Mouse (Mus musculus) layer of hippocampus, postnatal 14 days (tissue): ENCODE results near the gene Samhd1. TPM values are rescaled to one million over a fixed set of nuclear protein-coding genes. Genes with fewer than 3 reads are reported as not detected.
A peak's percentile ranks its signal among the peaks of the same experiment; 100 is the strongest.

Source experiments
- DNase-seq, 2 experiments: peaks; one replicate each; pipeline ENCODE4 v3.0.0; 2021 to 2022; ENCODE audit warnings: low spot score in 2 of 2, mixed read lengths in 1 of 2
- total RNA-seq, 2 experiments: library from RNA; stranded (reverse); gene quantifications; 2 replicates each; pipeline ENCODE4 v1.2.3; 2021

Samhd1 gene
- total RNA-seq, 2 experiments from 2014 or later, result 14.3 to 14.5 TPM

DNA sequence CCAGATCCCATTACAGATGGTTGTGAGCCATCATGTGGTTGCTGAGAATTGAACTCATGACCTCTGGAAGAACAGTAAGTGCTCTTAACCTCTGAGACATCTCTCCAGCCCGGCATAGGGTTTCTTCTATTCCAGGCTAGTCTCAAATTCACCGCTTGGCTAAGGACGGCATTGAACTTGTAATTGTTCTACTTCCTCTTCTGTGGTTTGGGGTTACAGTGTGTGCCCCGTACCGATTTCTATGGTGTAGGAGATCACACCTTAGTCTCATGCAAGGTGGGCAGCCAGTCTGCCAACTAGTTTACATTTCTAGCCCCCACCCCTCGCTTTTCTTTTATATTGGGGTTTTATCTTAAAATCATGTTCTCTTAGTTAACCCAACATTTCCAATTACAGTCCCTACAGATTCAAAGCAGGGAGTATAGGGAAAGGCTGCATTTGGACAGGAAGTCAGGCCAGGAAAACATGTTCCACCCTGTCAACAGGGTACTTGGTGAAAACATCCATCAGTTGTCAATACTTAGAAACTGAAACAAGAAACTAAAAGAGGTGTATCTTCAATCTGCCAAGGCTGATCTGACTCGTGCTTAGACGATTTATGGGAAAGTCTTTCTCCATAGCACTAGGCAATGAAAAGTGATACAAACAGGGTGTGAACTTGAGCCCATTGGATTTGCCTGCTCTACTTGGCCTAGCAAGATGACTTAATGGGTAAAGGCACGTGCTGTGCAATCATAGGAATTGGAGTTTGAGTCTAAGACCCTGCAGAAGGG is 3.1 kb upstream of the Samhd1 start:
- DNase-seq, result no peak

DNA sequence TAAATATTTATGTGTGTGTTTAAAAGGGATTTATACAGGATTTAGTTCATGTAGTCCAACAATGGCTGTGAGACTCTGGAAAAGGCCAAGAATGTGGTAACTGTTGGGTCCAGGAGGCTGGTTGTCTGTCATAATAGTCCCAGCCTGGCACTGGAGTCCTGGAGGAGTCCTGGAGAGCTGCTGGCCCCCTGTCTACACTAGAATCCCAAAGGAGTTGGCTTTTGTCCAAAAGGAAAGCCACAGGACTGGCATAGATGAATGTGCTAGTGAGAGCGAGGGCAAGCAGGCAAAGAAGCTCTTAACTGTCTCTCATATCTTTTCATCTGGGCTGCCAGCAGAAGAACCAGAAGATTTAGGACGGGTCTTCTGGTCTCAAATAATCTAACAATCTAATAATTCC is 1.6 kb upstream of the Samhd1 start:
- DNase-seq, result no peak

DNA sequence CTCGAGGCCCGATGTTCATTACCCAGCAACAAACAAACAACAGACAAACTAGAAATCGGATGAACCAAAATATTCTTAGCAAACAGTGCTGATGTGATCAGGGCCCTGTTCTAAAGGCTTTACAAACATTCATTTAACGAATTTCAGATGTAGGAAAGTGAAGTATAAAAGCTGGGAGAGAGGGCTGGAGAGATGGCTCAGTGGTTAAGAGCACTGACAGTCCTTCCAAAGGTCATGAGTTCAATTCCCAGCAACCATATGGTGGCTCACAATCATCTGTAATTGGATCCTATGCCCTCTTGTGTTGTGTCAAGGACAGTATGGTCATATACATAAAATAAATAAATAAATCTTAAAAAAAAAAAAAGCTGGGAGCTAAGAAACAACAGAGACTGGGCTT is 1.1 kb upstream of the Samhd1 start:
- DNase-seq, result no peak

DNA sequence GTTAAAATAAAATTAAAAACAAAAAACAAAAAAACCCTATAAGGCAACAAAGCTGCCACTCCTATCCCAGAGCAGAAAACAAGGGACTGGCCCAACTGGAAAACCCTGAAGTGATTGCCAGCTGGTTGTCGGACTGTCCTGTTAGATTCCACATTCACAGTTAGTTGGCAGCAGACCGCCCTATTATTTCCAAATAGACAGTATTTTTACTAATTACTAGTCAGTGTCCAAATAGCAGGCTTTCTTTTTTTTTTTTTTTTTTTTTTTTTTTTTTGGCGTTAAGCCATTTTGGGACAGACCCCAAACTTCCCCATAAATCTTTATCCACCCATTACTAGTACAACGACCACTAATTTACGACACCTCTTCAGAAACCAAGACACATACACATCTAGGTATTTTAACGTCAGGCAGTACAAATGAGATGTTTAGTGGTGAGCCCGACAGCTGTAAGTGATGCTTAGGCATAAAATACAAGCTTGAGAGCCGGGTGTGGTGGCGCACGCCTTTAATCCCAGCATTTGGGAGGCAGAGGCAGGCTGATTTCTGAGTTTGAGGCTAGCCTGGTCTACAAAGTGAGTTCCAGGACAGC is 560 bp upstream of the Samhd1 start:
- DNase-seq, result peak in 1 of 2 experiments; percentile 34

DNA sequence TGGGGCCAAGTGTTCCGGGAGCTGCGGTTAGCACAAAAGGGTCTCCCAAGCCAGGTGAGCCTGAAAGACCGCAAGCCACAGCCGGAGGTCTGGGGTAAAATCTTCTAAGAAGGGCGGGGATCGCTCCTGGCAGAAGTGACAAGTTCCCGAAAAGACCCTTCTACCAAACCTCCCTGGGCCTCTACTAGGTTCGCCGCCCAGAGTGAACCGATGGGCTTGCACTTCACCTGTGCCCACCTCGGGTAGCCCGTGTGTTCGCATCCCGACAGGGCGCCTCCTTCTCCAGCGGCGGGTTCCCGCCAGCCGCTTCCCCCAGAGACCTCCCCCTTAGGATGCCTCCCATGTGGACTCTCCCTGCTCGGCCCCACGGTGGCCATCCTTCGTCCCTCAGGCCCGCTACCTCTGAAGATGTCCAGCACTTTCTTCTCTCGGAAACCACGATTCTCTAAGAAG is 560 bp downstream of the Samhd1 start:
- no peak for DNase-seq

DNA sequence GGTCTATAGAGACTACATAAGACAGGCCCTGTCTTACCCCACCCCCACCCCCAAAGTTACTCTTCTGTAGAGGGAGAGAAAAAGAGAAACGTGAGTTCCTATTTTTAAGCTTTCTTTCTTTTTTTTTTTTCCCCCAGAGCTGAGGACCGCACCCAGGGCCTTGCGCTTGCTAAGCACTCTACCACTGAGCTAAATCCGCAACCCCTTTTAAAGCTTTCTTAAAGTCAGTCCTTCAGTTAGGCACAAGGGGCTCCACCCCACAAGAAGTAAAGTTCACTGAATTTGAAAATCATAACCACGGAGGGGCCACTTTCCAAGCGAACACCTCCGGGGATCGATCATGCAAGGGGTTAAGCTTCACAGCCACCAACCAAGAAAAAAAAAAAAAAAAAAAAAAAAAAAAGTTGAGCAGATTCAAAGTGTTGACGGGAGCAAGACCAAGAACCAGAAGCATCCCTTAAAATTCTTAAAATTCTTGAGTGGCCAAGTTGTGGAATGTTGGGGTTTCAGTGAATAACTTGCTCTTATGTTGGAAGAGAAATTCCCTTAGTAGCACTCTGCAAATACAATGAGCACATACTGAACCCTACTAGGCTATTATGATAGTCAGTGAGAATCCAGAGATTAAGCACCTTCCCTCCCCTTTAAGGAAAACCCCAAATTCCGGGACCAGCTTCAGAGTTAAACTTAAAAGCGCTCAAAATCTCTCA is 1.1 kb downstream of the Samhd1 start:
- no peak for DNase-seq

DNA sequence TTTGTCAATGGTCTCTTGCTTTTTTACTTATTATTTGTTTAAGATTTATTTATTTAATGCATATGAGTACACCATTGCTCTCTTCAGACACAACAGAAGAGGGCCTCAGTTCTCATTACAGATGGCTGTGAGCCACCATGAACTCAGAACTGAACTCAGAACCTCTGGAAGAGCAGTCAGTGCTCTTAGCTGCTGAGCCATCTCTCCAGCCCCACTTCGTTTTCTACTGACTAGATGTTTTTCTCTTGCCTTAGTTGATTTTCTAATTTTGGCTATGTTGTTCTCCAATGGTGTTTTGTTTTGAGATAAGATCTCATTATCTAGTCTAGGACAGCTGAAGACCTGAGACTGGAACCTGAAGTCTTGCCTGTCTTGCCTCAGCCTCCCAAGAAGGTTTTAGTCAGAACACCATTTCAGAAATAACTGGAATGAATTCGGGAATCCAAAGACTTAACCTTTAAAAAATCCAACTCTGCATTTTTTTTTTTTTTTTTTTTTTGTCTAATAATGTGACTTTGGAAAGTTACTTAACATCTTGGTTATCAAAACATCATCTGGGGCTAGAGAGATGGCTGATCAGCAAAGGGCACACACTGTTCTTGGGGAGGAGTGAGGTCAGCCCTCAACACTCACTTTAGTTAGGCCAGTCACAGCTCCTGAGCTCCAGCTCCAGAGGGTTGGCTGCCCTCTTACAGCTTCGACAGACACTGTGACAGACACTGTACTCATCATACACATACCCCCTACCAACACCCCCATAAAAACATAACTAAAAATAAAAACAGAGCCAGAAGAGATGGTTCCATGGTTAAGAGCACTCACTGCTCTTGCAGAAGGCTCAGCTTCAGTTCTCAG is 2.2 kb downstream of the Samhd1 start:
- DNase-seq, result no peak

DNA sequence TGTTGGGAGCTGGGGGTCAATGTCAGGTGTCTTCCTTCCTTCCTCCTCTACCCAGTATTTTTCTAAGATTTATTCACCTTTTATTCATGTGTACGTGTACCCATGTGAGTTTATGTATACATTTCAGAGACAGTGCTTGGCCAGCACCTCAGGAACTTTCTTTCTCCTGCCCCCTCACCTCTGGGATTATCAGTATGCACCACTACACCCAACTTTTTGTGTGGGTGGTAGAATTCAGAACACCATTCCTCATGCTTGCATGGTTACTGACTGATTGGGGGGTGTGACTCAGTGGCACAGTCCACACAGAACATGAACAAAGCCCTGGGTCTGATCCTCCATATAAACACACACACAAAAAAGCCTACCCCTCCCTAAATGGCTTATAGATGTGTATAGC is 3.0 kb downstream of the Samhd1 start:
- no peak for DNase-seq

DNA sequence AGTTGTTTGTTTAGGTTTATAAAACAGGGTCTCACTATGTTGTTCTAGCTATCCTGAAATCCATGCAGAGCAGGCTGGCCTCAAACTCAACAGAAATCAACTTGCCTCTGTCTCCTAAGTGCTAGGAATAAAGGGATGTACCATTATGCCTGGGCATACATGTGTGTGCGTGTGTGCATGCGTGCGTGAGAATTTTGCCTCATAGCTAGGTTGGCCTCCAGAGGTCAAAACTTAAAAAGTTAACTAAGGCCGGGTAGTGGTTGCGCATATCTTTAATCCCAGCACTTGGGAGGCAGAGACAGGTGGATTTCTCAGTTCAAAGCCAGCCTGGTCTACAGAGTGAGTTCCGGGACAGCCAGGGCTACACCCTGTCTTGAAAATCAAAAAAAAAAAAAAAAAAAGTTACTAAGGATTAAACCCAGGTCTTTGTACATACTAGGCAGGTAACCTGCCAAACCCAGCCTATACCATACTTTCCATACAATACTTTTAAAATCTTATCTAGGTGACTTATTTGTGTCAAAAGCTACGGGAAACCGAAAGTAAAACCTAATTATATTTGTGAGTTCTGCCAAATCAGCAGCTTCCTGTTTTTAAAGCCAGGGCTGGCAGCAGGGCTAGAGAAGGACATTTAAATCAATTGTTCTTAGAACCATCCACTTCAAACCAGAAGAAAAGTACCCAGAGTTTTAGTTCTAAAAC is 4.1 kb downstream of the Samhd1 start:
- no peak for DNase-seq

DNA sequence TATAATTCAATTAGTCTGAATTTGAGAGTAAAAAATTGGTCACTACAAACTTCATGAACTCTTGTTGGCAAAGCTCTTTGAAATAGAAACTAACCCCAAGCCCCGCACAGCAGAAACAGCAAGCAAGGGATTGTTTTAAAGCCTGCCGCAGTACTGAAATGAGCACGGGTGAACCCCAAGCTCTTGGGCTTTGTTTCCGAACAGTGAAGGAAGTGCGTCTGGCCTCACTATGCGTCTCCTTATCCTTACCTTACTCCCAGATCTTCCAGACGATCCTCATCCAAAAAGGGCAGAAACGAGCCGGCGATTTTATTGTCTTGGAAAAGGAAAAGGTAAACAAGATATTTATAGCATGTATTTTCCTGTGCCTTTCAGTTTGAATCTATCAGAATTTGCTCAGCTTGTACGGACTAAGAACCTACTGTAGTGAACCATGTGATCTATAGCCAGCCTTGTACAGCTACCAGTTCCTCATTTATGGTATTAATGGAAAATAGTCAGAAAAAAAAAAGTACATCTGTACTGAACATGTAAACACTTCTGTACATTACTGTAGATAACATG is 5.4 kb downstream of the Samhd1 start:
- no peak for DNase-seq

DNA sequence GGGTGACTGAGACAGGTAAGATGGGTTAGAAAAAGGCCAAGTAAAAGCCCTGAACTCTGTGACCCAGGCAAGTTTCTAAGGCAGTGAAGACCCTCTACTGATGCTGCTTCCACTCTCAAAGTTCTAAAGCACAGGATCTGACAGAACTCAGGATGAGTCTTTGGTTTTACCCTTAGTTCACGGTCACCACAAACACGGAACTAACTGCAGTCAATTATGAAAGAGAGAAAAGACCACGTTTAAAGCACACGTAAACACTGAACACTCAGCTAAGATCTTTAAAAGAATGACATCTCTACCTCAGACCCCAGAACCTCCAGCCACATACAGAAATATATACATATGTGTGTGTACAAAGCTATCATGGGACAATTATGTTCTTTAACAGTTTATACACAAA is 6.0 kb downstream of the Samhd1 start:
- no peak for DNase-seq

DNA sequence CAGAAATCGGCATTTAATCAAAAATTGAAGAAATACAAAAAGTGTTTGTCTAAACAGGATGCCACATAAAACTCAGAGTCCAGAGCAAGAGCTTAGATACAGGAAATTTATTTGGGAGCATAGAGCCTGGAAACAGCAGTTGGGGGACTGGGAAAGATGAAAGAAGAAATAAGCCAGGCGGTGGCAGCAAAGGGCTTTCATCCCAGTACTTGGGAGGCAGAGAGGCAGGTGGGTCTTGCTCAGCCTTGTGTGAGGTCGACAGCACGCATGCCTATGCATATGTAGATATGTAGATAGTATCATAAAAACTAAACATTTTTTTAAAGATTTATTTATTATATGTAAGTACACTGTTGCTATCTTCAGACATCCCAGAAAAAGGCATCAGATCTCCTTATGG is 7.0 kb downstream of the Samhd1 start:
- DNase-seq, result peak in 1 of 2 experiments; percentile 29

DNA sequence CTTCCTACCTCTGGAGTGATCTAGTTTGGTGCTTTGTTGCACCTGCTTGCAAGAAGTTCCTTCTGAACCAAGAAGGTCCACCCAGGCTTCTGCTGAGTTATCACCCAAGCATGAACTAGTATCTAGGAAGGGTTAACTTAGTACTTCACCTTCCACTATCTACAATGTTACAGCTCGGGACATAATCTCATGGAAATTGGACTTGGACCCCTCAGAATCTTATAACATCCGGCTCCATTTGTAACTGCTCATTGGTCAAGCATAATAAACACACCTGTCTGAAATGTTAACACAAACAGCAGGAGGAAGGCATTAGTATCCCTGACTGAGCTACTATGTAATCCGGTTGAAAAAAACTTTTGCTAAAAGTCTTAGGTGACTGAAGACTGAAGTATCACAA is 7.7 kb downstream of the Samhd1 start:
- DNase-seq, result no peak

DNA sequence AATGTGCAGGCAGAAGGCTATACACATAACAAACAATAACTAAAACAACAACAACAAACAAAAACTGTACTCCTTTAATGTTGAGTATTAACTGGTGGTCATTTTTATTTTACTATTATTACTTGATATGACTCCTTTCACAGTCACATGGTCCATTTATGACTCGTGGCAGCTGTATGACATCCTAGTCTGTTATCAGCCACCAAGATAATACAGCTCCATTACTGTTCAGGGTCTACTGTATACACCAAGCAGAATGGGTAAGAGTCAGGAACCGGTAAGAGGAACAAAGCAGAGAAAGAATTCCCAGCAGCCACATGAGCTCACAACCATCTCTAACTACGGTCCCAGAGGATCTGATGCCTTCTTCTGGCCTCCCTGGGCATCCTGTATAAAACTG is 9.8 kb downstream of the Samhd1 start:
- no peak for DNase-seq

DNA sequence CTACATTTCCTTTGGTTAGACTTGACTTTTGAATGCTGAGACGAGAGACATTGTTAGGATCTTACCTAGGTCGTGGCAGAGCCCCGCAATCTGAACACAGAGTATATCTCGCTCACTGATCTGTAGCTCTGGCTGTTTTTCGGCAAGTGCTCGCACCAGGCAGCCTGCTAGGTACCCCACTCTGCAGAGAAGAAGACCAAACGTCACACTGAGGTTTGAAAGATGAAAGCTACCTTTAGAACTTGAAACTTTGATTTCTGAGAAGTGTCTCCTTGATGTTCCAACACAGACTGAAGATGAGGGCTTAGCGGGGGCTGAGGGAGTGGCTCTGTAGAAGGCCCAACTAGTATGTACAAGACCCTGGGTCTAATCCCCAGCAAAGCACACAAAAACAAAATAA is 13.3 kb downstream of the Samhd1 start:
- DNase-seq, result no peak

DNA sequence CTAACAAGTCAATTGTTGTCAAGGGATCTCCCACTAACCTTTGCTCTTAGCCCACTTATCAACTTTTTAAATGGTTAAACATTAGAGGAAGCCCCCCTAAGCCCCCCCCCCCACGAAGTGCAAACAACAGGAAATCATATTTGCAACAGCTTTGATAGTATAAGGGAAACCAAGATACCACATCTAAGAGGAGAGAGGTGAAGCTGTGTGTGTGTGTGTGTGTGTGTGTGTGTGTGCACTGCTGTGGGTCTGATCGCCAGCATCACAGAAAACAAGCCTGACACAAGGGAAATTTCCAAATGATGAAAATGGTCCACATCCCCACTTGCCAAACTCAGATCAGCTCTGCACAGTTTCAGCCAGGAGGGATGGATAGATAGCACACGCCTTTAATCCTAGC is 16.0 kb downstream of the Samhd1 start:
- no peak for DNase-seq

DNA sequence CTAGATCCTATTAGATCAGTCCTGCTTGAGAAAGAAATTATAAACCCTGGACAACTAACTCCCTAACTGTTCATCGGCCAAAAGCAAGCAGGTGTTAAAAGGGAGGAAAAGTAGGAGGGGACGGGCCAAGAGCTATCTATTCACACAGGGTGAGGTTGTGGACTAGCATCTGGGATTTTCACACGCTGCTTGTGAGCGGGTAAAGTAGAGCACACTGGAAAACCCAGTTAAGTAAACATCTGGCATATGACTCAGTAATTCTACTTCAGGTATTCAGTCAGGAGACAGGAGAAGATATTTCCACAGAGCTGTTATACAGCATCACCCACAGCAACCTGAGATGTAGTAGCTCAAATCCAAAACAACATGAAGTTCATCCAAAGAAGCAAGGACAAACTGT is 16.5 kb downstream of the Samhd1 start:
- DNase-seq, result no peak

DNA sequence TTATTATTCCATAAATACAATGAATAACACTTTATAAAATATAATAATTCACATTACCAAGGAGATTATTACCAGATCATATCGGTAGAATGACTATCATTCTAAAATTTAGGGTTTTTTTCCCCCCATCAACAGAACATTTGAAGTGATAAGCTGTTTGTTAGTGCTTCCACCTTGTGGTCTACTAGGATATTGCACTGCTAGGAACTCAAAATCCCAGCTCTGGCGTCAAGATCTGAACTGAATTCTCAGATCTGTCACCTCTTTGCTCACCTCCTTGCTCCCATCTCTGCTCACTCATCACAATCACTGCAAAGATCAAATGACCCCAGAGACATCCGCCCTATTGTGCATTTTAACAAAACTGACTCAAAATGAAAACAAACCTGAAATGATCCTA is 18.1 kb downstream of the Samhd1 start:
- peak in 1 of 2 experiments; percentile 47 for DNase-seq

DNA sequence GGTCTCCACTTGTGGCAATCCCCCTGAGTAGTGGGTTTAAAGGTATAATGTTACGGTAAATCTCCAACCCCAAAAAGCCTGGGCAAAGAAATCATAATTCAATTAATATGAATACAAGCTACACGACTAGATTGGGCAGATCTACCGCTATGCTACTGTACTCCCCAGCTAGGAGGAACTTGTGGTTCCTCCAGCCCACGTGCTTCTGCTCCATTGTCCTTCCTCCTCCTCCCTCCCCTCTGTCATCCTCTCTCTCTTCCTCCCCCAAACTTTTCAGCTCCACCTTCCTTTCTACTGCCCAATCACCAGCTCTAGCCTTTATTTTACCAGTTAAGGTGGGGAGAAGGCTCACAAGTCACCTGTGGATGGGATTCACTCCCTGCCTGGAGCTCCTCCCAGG is 26.8 kb downstream of the Samhd1 start:
- DNase-seq, result no peak

DNA sequence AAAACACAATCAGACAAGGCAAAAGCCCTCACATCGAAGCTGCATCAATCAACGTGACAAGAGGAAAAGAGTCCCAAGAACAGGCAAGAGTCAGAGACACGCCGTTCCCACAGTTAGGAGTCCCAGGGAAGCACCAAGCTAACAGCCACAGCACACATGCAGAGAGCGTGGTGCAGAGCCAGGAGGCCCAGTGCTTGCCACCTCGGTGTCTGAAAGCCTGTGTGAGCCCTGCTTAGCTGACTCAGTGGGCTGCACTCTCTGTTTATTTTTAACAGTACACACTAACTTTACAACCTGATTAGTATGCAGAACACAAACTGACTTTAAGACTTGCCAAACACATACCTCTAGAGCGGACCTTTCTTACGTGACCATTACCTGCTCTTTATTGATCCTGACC is 30.6 kb downstream of the Samhd1 start:
- no peak for DNase-seq

DNA sequence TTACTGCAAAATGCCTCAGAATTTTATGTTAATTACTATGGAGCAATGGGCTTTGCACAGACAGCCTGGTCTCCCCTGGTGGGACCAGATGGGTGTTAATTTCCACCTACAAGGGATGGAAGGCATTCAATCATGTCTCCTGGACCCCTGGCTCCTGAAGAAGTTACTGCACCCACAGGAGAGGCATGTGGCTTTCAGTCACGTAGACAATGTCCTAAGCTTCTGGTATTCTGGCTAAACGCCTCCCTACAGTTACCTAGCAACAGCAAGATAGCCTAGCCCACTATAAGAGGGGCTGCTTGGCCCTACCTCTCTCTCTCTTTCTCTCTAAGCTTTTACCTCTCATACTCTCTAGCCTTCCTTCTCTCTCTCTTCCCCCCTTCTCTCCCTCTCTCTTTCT is 32.8 kb downstream of the Samhd1 start:
- no peak for DNase-seq
